Mouse (Mus musculus) G1E (cell line): ENCODE measurements around the gene Olfr1269. TPM values are rescaled to one million over a fixed set of nuclear protein-coding genes. Genes with fewer than 3 reads are reported as not detected.

Experiments
- ATAC-seq: 2 replicates; pipeline ENCODE4 v1.8.0; 2016; ENCODE audit warnings: mild to moderate bottlenecking; ENCODE audit not compliant: insufficient number of reproducible peaks, poor library complexity, low FRiP score, severe bottlenecking; ENCODE audit errors: extremely low read depth
- DNase-seq: peaks from one replicate; pipeline ENCODE4 v3.0.0; 2012; ENCODE audit warnings: low spot score
- H3K27me3 ChIP-seq: 2 replicates; pipeline ENCODE4 v1.6.1; 2012; ENCODE audit warnings: mild to moderate bottlenecking, low read length, inconsistent platforms; ENCODE audit not compliant: insufficient read depth
- H3K36me3 ChIP-seq: replicated peaks from 2 replicates; pipeline ENCODE3; 2012; ENCODE audit warnings: mild to moderate bottlenecking, inconsistent platforms
- H3K4me1 ChIP-seq: 2 replicates; pipeline ENCODE4 v1.6.1; 2012; ENCODE audit warnings: low read depth, low read length, inconsistent platforms, mixed read lengths; ENCODE audit not compliant: insufficient read depth
- H3K4me3 ChIP-seq: 2 replicates; pipeline ENCODE4 v1.5.1; 2012; ENCODE audit warnings: low read depth, mild to moderate bottlenecking, inconsistent platforms, low read length, moderate library complexity, mixed read lengths
- H3K9me3 ChIP-seq: replicated peaks from 2 replicates; pipeline ENCODE4 v1.6.1; 2012; ENCODE audit warnings: inconsistent platforms
- CTCF ChIP-seq: IDR thresholded peaks from 2 replicates; pipeline ENCODE4 v1.5.1; 2012; ENCODE audit warnings: low read depth, low read length, inconsistent platforms, mixed read lengths
- GATA1 ChIP-seq: IDR thresholded peaks from 2 replicates; pipeline ENCODE4 v1.6.1; 2012; ENCODE audit warnings: borderline replicate concordance, low read length, inconsistent platforms, mixed read lengths
- GATA2 ChIP-seq: IDR thresholded peaks from 2 replicates; pipeline ENCODE4 v1.6.1; 2012; ENCODE audit warnings: low read depth, low read length, inconsistent platforms, borderline replicate concordance
- POLR2AphosphoS5 ChIP-seq: IDR thresholded peaks from 2 replicates; pipeline ENCODE4 v1.6.1; 2012; ENCODE audit warnings: low read depth, low read length, inconsistent platforms; ENCODE audit not compliant: insufficient replicate concordance
- TAL1 ChIP-seq: conservative IDR thresholded peaks from 2 replicates; pipeline ENCODE4 v1.6.1; 2012; ENCODE audit warnings: low read depth, low read length, inconsistent platforms, mixed read lengths
- polyA plus RNA-seq: library from polyadenylated mRNA; stranded (reverse); fragments of >175 nt; gene quantifications from 2 replicates; pipeline ENCODE4 v1.2.3, GENCODE M21; 2012
- total RNA-seq, 2 experiments: library from RNA; stranded (forward) in 1 of 2; stranded (reverse) in 1 of 2; fragments of 200-1000 nt in 1 of 2; fragments of >200 nt in 1 of 2; fragmentation: Nextera tagmentation in 1 of 2; gene quantifications; 2 replicates each; pipeline ENCODE4 v1.2.3; 2014 to 2017

Gene Olfr1269
- total RNA-seq (2014; fragmentation: Nextera tagmentation) (not detected in 2 replicates), total RNA-seq (2017) (0.33 TPM in 1 of 2 replicates, not detected in the other), polyA plus RNA-seq (not detected in 2 replicates)

DNA sequence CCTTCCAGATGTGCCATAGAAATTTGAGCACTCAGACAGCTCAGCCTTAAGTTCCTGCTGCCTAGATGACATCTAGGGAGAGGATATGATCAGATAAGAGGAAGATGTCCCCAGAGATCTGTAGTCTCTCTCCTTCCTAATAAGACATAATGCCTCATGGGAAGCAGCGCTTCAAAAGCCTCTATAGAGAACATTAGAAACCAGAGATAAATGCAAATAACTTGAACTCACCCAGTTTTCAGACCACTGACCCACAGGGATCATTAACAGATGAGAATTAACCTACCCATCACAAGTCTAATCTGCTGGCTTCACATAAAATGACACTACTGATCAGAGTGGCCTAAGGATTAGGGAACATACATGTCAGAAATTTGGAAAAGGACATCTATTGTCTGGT lies at the start of gene Olfr1269:
TSS of gene Olfr1269 (minus strand) at position 101 of the 400 bp plus-strand sequence.
- Histone ChIP-seq H3K4me3 (no peak within 1 kb of the TSS), H3K36me3 (no peaks in the 10 kb centered on the region), H3K9me3 (peaks cover 10% of the 10 kb centered on the region), H3K4me1 (no peaks in the 10 kb centered on the region), H3K27me3 (no peaks in the 10 kb centered on the region)
- TF ChIP-seq GATA2 (no peak), CTCF (no peak), GATA1 (no peak), POLR2AphosphoS5 (no peak), TAL1 (no peak)
- DNase-seq (no peak), ATAC-seq (no peak)

DNA sequence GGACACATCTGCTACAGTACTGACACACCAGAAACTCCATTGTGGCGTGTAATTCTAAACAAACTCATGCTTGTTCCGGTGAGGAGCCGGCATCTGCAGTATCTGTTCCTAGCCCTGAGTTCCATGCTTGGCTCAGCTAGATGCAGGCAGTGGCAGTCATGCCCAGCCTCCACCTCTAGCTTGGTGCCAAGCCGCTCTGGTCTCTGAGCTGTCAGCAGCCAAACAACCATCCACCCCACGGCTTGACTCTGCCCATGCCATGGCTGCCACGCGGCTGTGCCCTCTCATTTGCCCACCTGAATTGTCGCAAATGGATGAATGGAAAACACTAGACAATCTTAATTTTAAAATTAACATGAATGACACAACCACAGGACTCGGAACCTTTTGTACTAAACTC lies 32.7 kb upstream of the Olfr1269 start:
- no peaks in the 10 kb centered on the region for H3K27me3 ChIP-seq
- no peaks in the 10 kb centered on the region for H3K36me3 ChIP-seq
- H3K9me3 ChIP-seq, result peaks cover 19% of the 10 kb centered on the region
- H3K4me1 ChIP-seq, result no peaks in the 10 kb centered on the region
- TF ChIP-seq GATA2, result no peak
- DNase-seq (no peak), ATAC-seq (no peak)
- H3K4me3 ChIP-seq, result no peak overlapping the region

DNA sequence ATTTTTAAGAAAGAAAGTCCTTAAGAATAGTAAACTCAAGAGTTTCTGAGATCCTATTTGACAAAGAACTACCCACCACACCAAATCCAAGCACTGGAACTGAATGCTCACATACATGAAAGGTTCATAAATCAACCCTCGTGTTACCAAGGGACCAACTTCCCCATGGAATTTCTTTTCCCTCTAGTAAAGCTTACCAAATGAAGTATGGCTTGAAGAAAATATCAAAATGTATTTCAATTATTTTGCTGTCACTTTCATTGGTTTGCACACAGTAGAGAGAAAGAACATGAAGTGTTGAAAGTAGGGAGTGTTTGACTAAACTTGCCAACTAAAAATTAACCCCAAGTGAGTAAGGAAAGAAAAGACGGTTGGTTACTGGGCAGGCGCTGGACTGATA lies 31.8 kb upstream of the Olfr1269 start, which contains the start of gene Olfr1270:
TSS of gene Olfr1270 (minus strand) at position 101 of the 400 bp plus-strand sequence.
- DNase-seq (no peak), ATAC-seq (no peak)
- Histone ChIP-seq H3K4me1 (no peaks in the 10 kb centered on the region), H3K36me3 (no peaks in the 10 kb centered on the region), H3K4me3 (no peak within 1 kb of the TSS), H3K27me3 (no peaks in the 10 kb centered on the region), H3K9me3 (peaks cover 19% of the 10 kb centered on the region)
- TF ChIP-seq GATA1 (no peak), GATA2 (no peak), TAL1 (no peak), CTCF (no peak)

DNA sequence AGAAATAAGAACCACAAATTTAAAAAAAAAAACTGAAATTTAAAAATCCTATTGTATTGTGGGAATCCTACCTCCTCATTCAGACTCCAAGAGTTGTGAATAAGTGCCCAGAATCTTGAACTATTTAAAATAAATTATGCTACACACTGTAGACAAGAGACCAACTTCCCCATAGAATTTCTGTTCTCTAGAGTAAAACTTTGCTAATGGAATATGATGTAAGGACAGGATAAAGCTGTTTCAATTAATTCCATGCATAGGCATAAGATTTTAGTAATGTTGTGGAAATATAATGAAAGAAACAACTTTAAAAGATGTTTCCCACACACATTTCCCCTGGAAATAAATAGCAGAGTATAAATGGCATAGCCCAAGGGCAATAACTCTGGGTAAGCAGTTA lies 21.0 kb upstream of the Olfr1269 start, which contains the start of gene Olfr32:
TSS of gene Olfr32 (minus strand) at position 101 of the 400 bp plus-strand sequence.
- 0 out of 2 replicates have a peak, but pooled peaks cover 4% of the 10 kb centered on the region for H3K9me3 ChIP-seq
- no peak for ATAC-seq
- no peaks in the 10 kb centered on the region for H3K4me1 ChIP-seq
- H3K27me3 ChIP-seq, result no peaks in the 10 kb centered on the region
- no peak for DNase-seq
- H3K36me3 ChIP-seq, result no peaks in the 10 kb centered on the region
- no peak within 1 kb of the TSS for H3K4me3 ChIP-seq
- no peak for TF ChIP-seq TAL1
- no peak for TF ChIP-seq GATA2
- no peak for TF ChIP-seq POLR2AphosphoS5
- TF ChIP-seq GATA1, result no peak
- no peak for TF ChIP-seq CTCF

DNA sequence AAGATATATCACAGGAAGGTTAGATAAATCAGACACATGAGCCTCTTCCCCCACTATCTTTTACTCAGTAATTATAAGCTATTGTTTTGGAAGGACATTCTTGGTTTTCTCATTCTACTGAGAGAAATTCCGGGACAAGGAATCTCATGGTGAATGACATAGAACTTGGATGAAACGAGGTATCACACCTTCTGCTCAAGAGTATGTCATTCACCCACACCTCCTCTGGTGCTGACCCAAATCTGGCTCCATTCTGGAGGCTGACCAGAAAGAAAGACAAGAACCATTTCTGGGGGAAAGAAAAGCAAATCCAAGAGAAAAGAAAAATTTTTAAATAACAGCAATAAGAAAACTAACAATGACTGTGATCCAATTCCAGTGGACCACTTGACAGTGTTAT lies 51.1 kb downstream of the Olfr1269 start:
- Histone ChIP-seq H3K27me3 (no peaks in the 10 kb centered on the region), H3K36me3 (no peaks in the 10 kb centered on the region), H3K4me1 (no peaks in the 10 kb centered on the region), H3K4me3 (no peak overlapping the region), H3K9me3 (peaks cover 6% of the 10 kb centered on the region)
- DNase-seq, result no peak
- no peak for ATAC-seq
- TF ChIP-seq CTCF (no peak), TAL1 (no peak), POLR2AphosphoS5 (no peak), GATA2 (no peak)

Other genes starting within 250 kb of the Olfr1269 start
- gene Olfr1257, start 243.0 kb downstream of the Olfr1269 start, total RNA-seq (2014; fragmentation: Nextera tagmentation), result not detected in 2 replicates
- gene Olfr1257, start 243.0 kb downstream of the Olfr1269 start, total RNA-seq (2017), result 0.16 TPM in 1 of 2 replicates, not detected in the other
- gene Olfr1257, start 243.0 kb downstream of the Olfr1269 start, polyA plus RNA-seq, result not detected in 2 replicates
- not detected in 2 replicates for gene Olfr1258, start 194.1 kb downstream of the Olfr1269 start, total RNA-seq (2014; fragmentation: Nextera tagmentation)
- gene Olfr1258, start 194.1 kb downstream of the Olfr1269 start, total RNA-seq (2017), result 0.11 and 0.12 TPM in 2 replicates
- gene Olfr1258, start 194.1 kb downstream of the Olfr1269 start, polyA plus RNA-seq, result not detected in 2 replicates
- gene Olfr1259, start 172.7 kb downstream of the Olfr1269 start, total RNA-seq (2014; fragmentation: Nextera tagmentation), result not detected in 2 replicates
- gene Olfr1259, start 172.7 kb downstream of the Olfr1269 start, total RNA-seq (2017), result 0.05 and 0.17 TPM in 2 replicates
- gene Olfr1259, start 172.7 kb downstream of the Olfr1269 start, polyA plus RNA-seq, result not detected in 2 replicates
- gene Olfr1260, start 147.1 kb downstream of the Olfr1269 start, total RNA-seq (2014; fragmentation: Nextera tagmentation), result not detected in 2 replicates
- gene Olfr1260, start 147.1 kb downstream of the Olfr1269 start, total RNA-seq (2017), result 0.06 and 0.11 TPM in 2 replicates
- not detected in 2 replicates for gene Olfr1260, start 147.1 kb downstream of the Olfr1269 start, polyA plus RNA-seq
- not detected in 2 replicates for gene Olfr1261, start 130.2 kb downstream of the Olfr1269 start, total RNA-seq (2014; fragmentation: Nextera tagmentation)
- 0.35 and 0.76 TPM in 2 replicates for gene Olfr1261, start 130.2 kb downstream of the Olfr1269 start, total RNA-seq (2017)
- gene Olfr1261, start 130.2 kb downstream of the Olfr1269 start, polyA plus RNA-seq, result not detected in 2 replicates
- not detected in 2 replicates for gene Olfr1262, start 121.3 kb downstream of the Olfr1269 start, total RNA-seq (2014; fragmentation: Nextera tagmentation)
- 0.06 and 0.11 TPM in 2 replicates for gene Olfr1262, start 121.3 kb downstream of the Olfr1269 start, total RNA-seq (2017)
- gene Olfr1262, start 121.3 kb downstream of the Olfr1269 start, polyA plus RNA-seq, result not detected in 2 replicates
- not detected in 2 replicates for gene Olfr1263, start 109.3 kb downstream of the Olfr1269 start, total RNA-seq (2014; fragmentation: Nextera tagmentation)
- gene Olfr1263, start 109.3 kb downstream of the Olfr1269 start, total RNA-seq (2017), result 0.06 and 0.11 TPM in 2 replicates
- not detected in 2 replicates for gene Olfr1263, start 109.3 kb downstream of the Olfr1269 start, polyA plus RNA-seq
- not detected in 2 replicates for gene Olfr1264, start 95.8 kb downstream of the Olfr1269 start, total RNA-seq (2014; fragmentation: Nextera tagmentation)
- 0.06 and 0.22 TPM in 2 replicates for gene Olfr1264, start 95.8 kb downstream of the Olfr1269 start, total RNA-seq (2017)
- not detected in 2 replicates for gene Olfr1264, start 95.8 kb downstream of the Olfr1269 start, polyA plus RNA-seq
- not detected in 2 replicates for gene Olfr1265, start 86.1 kb downstream of the Olfr1269 start, total RNA-seq (2014; fragmentation: Nextera tagmentation)
- 0.38 TPM in 1 of 2 replicates, not detected in the other for gene Olfr1265, start 86.1 kb downstream of the Olfr1269 start, total RNA-seq (2017)
- not detected in 2 replicates for gene Olfr1265, start 86.1 kb downstream of the Olfr1269 start, polyA plus RNA-seq
- gene Olfr140, start 57.8 kb downstream of the Olfr1269 start, total RNA-seq (2014; fragmentation: Nextera tagmentation), result not detected in 2 replicates
- 0.05 and 0.12 TPM in 2 replicates for gene Olfr140, start 57.8 kb downstream of the Olfr1269 start, total RNA-seq (2017)
- not detected in 2 replicates for gene Olfr140, start 57.8 kb downstream of the Olfr1269 start, polyA plus RNA-seq
- not detected in 2 replicates for gene Olfr32, start 20.9 kb upstream of the Olfr1269 start, total RNA-seq (2014; fragmentation: Nextera tagmentation)
- gene Olfr32, start 20.9 kb upstream of the Olfr1269 start, total RNA-seq (2017), result 0.12 and 0.16 TPM in 2 replicates
- not detected in 2 replicates for gene Olfr32, start 20.9 kb upstream of the Olfr1269 start, polyA plus RNA-seq
- gene Olfr1270, start 31.7 kb upstream of the Olfr1269 start, total RNA-seq (2014; fragmentation: Nextera tagmentation), result not detected in 2 replicates
- gene Olfr1270, start 31.7 kb upstream of the Olfr1269 start, total RNA-seq (2017), result 0.12 and 0.27 TPM in 2 replicates
- not detected in 2 replicates for gene Olfr1270, start 31.7 kb upstream of the Olfr1269 start, polyA plus RNA-seq
- gene Olfr1506, start 103.1 kb upstream of the Olfr1269 start, total RNA-seq (2014; fragmentation: Nextera tagmentation), result not detected in 2 replicates
- gene Olfr1506, start 103.1 kb upstream of the Olfr1269 start, total RNA-seq (2017), result not detected in 2 replicates
- gene Olfr1506, start 103.1 kb upstream of the Olfr1269 start, polyA plus RNA-seq, result not detected in 2 replicates
- not detected in 2 replicates for gene Olfr142, start 136.2 kb upstream of the Olfr1269 start, total RNA-seq (2014; fragmentation: Nextera tagmentation)
- 0.06 and 0.16 TPM in 2 replicates for gene Olfr142, start 136.2 kb upstream of the Olfr1269 start, total RNA-seq (2017)
- not detected in 2 replicates for gene Olfr142, start 136.2 kb upstream of the Olfr1269 start, polyA plus RNA-seq
- gene Olfr1271, start 149.6 kb upstream of the Olfr1269 start, total RNA-seq (2014; fragmentation: Nextera tagmentation), result not detected in 2 replicates
- 0.05 and 0.06 TPM in 2 replicates for gene Olfr1271, start 149.6 kb upstream of the Olfr1269 start, total RNA-seq (2017)
- not detected in 2 replicates for gene Olfr1271, start 149.6 kb upstream of the Olfr1269 start, polyA plus RNA-seq
- not detected in 2 replicates for gene Olfr1272, start 171.4 kb upstream of the Olfr1269 start, total RNA-seq (2014; fragmentation: Nextera tagmentation)
- 0.05 and 0.06 TPM in 2 replicates for gene Olfr1272, start 171.4 kb upstream of the Olfr1269 start, total RNA-seq (2017)
- gene Olfr1272, start 171.4 kb upstream of the Olfr1269 start, polyA plus RNA-seq, result not detected in 2 replicates
- gene Gm13769, start 200.8 kb upstream of the Olfr1269 start, total RNA-seq (2014; fragmentation: Nextera tagmentation), result not detected in 2 replicates
- 0.12 TPM in 1 of 2 replicates, not detected in the other for gene Gm13769, start 200.8 kb upstream of the Olfr1269 start, total RNA-seq (2017)
- not detected in 2 replicates for gene Gm13769, start 200.8 kb upstream of the Olfr1269 start, polyA plus RNA-seq